Mouse (Mus musculus): ENCODE data around the gene Thsd7b. TPM values are rescaled to one million over a fixed set of nuclear protein-coding genes. Genes with fewer than 3 reads are reported as not detected.

The Thsd7b gene
- total RNA-seq, 1 experiment = 0.18 TPM

DNA sequence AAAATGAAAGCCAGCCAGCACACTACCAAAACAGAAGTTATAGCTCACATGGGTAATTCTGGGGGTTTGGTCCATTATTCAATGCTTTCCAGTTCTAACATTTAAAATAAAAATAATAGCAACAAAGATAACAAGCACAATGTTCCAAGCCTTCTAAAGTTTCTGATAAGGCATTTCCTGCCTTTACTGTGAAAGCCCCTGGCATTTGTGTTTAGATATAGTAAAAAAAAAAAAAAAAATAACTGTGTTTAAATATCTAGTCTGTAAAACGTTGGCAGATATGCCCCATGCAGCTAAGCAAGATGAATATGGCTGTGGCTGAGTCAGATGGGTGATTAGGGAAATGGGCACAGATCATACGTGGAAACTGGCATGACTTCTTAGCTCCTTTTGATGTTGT lies 491.6 kb downstream of the Thsd7b start:
- Histone ChIP-seq H3K9me3 (ENCODE audit: control insufficient read depth, insufficient read depth, low read depth, low read length) (no peaks in the 10 kb centered on the region), H3K27ac (ENCODE audit: insufficient read depth, low read depth, low read length, poor library complexity, severe bottlenecking) (no peak overlapping the region), H3K9ac (ENCODE audit: insufficient read depth, low read depth, low read length, poor library complexity, severe bottlenecking) (no peak overlapping the region), H3K4me3 (ENCODE audit: insufficient read depth in 1 of 2, low read depth in 1 of 2, low read length in 2 of 2, poor library complexity in 1 of 2, severe bottlenecking in 1 of 2) (no peak overlapping the region), H3K36me3 (ENCODE audit: control insufficient read depth, insufficient read depth, low read length, poor library complexity, severe bottlenecking) (no peaks in the 10 kb centered on the region), H3K4me1 (ENCODE audit: control insufficient read depth in 2 of 2, insufficient read depth in 2 of 2, low read length in 2 of 2, poor library complexity in 1 of 2) (no peaks in the 10 kb centered on the region)
- TF ChIP-seq ZC3H11A (IDR thresholded peaks at IDR 0.05; ENCODE audit: borderline replicate concordance, low read depth, low read length) = no peak
- TF ChIP-seq CHD2 (IDR thresholded peaks at IDR 0.05; ENCODE audit: low read depth, low read length) = no peak
- TF ChIP-seq HCFC1 (IDR thresholded peaks at IDR 0.05; ENCODE audit: borderline replicate concordance, insufficient read depth, low read length) = no peak
- TF ChIP-seq ZNF384 (IDR thresholded peaks at IDR 0.05; ENCODE audit: low read depth, low read length) = no peak
- TF ChIP-seq MAFK (IDR thresholded peaks at IDR 0.05; ENCODE audit: insufficient read depth, low read depth, low read length) = no peak
- DNase-seq (ENCODE audit: low read depth, low spot score) = no peak
- in situ Hi-C loops (cut with MboI; ENCODE audit: low sequenced_read_pairs in 2 of 2, unreplicated experiment in 2 of 2) = no loop called here

DNA sequence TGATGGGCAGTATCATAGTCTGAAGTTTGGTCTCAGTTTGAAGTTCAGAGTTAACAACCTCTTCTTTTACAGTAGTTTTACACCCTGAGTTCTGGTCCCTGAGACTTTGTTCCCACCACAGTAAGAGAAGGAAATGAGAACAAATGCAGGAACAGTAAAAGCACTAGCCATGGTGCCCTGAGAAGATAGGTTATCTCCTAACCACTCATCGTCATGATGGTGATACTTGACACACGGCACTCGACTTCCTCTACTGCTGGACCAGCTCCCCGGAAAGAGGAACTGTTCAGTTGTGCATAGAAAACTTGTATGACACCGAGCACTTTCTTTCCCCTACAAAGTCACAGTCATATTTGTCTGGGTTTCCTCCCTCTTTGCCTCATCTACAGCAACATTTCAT lies 504.0 kb downstream of the Thsd7b start:
- H3K4me1 ChIP-seq (ENCODE audit: control insufficient read depth in 2 of 2, insufficient read depth in 2 of 2, low read length in 2 of 2, poor library complexity in 1 of 2) = no peaks in the 10 kb centered on the region
- H3K4me3 ChIP-seq (ENCODE audit: insufficient read depth in 1 of 2, low read depth in 1 of 2, low read length in 2 of 2, poor library complexity in 1 of 2, severe bottlenecking in 1 of 2) = no peak overlapping the region
- TF ChIP-seq MAFK (IDR thresholded peaks at IDR 0.05; ENCODE audit: insufficient read depth, low read depth, low read length) (no peak), HCFC1 (IDR thresholded peaks at IDR 0.05; ENCODE audit: borderline replicate concordance, insufficient read depth, low read length) (no peak), ZNF384 (IDR thresholded peaks at IDR 0.05; ENCODE audit: low read depth, low read length) (no peak), CHD2 (IDR thresholded peaks at IDR 0.05; ENCODE audit: low read depth, low read length) (no peak), ZC3H11A (IDR thresholded peaks at IDR 0.05; ENCODE audit: borderline replicate concordance, low read depth, low read length) (no peak)
- in situ Hi-C loops (cut with MboI; ENCODE audit: low sequenced_read_pairs in 2 of 2, unreplicated experiment in 2 of 2) = no loop called here
- H3K9ac ChIP-seq (ENCODE audit: insufficient read depth, low read depth, low read length, poor library complexity, severe bottlenecking) = no peak overlapping the region
- H3K9me3 ChIP-seq (ENCODE audit: control insufficient read depth, insufficient read depth, low read depth, low read length) = no peaks in the 10 kb centered on the region
- H3K36me3 ChIP-seq (ENCODE audit: control insufficient read depth, insufficient read depth, low read length, poor library complexity, severe bottlenecking) = no peaks in the 10 kb centered on the region
- H3K27ac ChIP-seq (ENCODE audit: insufficient read depth, low read depth, low read length, poor library complexity, severe bottlenecking) = no peak overlapping the region
- no peak for DNase-seq (ENCODE audit: low read depth, low spot score)

GRCm38 (mm10) chr1:129779506-129779905 lies 506.4 kb downstream of the Thsd7b start:
- Histone ChIP-seq H3K9me3 (ENCODE audit: control insufficient read depth, insufficient read depth, low read depth, low read length) (no peaks in the 10 kb centered on the region), H3K4me1 (ENCODE audit: control insufficient read depth in 2 of 2, insufficient read depth in 2 of 2, low read length in 2 of 2, poor library complexity in 1 of 2) (no peaks in the 10 kb centered on the region), H3K9ac (ENCODE audit: insufficient read depth, low read depth, low read length, poor library complexity, severe bottlenecking) (no peak overlapping the region), H3K27ac (ENCODE audit: insufficient read depth, low read depth, low read length, poor library complexity, severe bottlenecking) (no peak overlapping the region), H3K36me3 (ENCODE audit: control insufficient read depth, insufficient read depth, low read length, poor library complexity, severe bottlenecking) (no peaks in the 10 kb centered on the region), H3K4me3 (ENCODE audit: insufficient read depth in 1 of 2, low read depth in 1 of 2, low read length in 2 of 2, poor library complexity in 1 of 2, severe bottlenecking in 1 of 2) (no peak overlapping the region)
- no peak for DNase-seq (ENCODE audit: low read depth, low spot score)
- in situ Hi-C loops (cut with MboI; ENCODE audit: low sequenced_read_pairs in 2 of 2, unreplicated experiment in 2 of 2) = no loop called here
- TF ChIP-seq ZNF384 (IDR thresholded peaks at IDR 0.05; ENCODE audit: low read depth, low read length) = no peak
- TF ChIP-seq CHD2 (IDR thresholded peaks at IDR 0.05; ENCODE audit: low read depth, low read length) = no peak
- TF ChIP-seq MAFK (IDR thresholded peaks at IDR 0.05; ENCODE audit: insufficient read depth, low read depth, low read length) = no peak
- TF ChIP-seq ZC3H11A (IDR thresholded peaks at IDR 0.05; ENCODE audit: borderline replicate concordance, low read depth, low read length) = no peak
- TF ChIP-seq HCFC1 (IDR thresholded peaks at IDR 0.05; ENCODE audit: borderline replicate concordance, insufficient read depth, low read length) = no peak

GRCm38 (mm10) chr1:129780589-129780988 lies 507.5 kb downstream of the Thsd7b start:
- no peak overlapping the region for H3K4me3 ChIP-seq (ENCODE audit: insufficient read depth in 1 of 2, low read depth in 1 of 2, low read length in 2 of 2, poor library complexity in 1 of 2, severe bottlenecking in 1 of 2)
- H3K4me1 ChIP-seq (ENCODE audit: control insufficient read depth in 2 of 2, insufficient read depth in 2 of 2, low read length in 2 of 2, poor library complexity in 1 of 2) = no peaks in the 10 kb centered on the region
- no peaks in the 10 kb centered on the region for H3K9me3 ChIP-seq (ENCODE audit: control insufficient read depth, insufficient read depth, low read depth, low read length)
- TF ChIP-seq HCFC1 (IDR thresholded peaks at IDR 0.05; ENCODE audit: borderline replicate concordance, insufficient read depth, low read length) = no peak
- no peak for TF ChIP-seq MAFK (IDR thresholded peaks at IDR 0.05; ENCODE audit: insufficient read depth, low read depth, low read length)
- no peak for TF ChIP-seq ZNF384 (IDR thresholded peaks at IDR 0.05; ENCODE audit: low read depth, low read length)
- no peak for TF ChIP-seq ZC3H11A (IDR thresholded peaks at IDR 0.05; ENCODE audit: borderline replicate concordance, low read depth, low read length)
- no peak for TF ChIP-seq CHD2 (IDR thresholded peaks at IDR 0.05; ENCODE audit: low read depth, low read length)
- no peaks in the 10 kb centered on the region for H3K36me3 ChIP-seq (ENCODE audit: control insufficient read depth, insufficient read depth, low read length, poor library complexity, severe bottlenecking)
- in situ Hi-C loops (cut with MboI; ENCODE audit: low sequenced_read_pairs in 2 of 2, unreplicated experiment in 2 of 2) = no loop called here
- no peak for DNase-seq (ENCODE audit: low read depth, low spot score)
- H3K9ac ChIP-seq (ENCODE audit: insufficient read depth, low read depth, low read length, poor library complexity, severe bottlenecking) = no peak overlapping the region
- H3K27ac ChIP-seq (ENCODE audit: insufficient read depth, low read depth, low read length, poor library complexity, severe bottlenecking) = no peak overlapping the region

- no peaks in the 10 kb centered on the region for H3K36me3 ChIP-seq (ENCODE audit: control insufficient read depth, insufficient read depth, low read length, poor library complexity, severe bottlenecking)
- in situ Hi-C loops (cut with MboI; ENCODE audit: low sequenced_read_pairs in 2 of 2, unreplicated experiment in 2 of 2) = no loop called here
- TF ChIP-seq CHD2 (IDR thresholded peaks at IDR 0.05; ENCODE audit: low read depth, low read length) (no peak), ZNF384 (IDR thresholded peaks at IDR 0.05; ENCODE audit: low read depth, low read length) (no peak), HCFC1 (IDR thresholded peaks at IDR 0.05; ENCODE audit: borderline replicate concordance, insufficient read depth, low read length) (no peak), MAFK (IDR thresholded peaks at IDR 0.05; ENCODE audit: insufficient read depth, low read depth, low read length) (no peak), ZC3H11A (IDR thresholded peaks at IDR 0.05; ENCODE audit: borderline replicate concordance, low read depth, low read length) (no peak)
- no peak overlapping the region for H3K4me3 ChIP-seq (ENCODE audit: insufficient read depth in 1 of 2, low read depth in 1 of 2, low read length in 2 of 2, poor library complexity in 1 of 2, severe bottlenecking in 1 of 2)
- DNase-seq (ENCODE audit: low read depth, low spot score) = no peak
- no peaks in the 10 kb centered on the region for H3K4me1 ChIP-seq (ENCODE audit: control insufficient read depth in 2 of 2, insufficient read depth in 2 of 2, low read length in 2 of 2, poor library complexity in 1 of 2)
- no peaks in the 10 kb centered on the region for H3K9me3 ChIP-seq (ENCODE audit: control insufficient read depth, insufficient read depth, low read depth, low read length)
- no peak overlapping the region for H3K9ac ChIP-seq (ENCODE audit: insufficient read depth, low read depth, low read length, poor library complexity, severe bottlenecking)
- H3K27ac ChIP-seq (ENCODE audit: insufficient read depth, low read depth, low read length, poor library complexity, severe bottlenecking) = no peak overlapping the region
Observed at GRCm38 (mm10) chr1:129798519-129798918, 525.4 kb downstream of the Thsd7b start.

Measured in ES-E14 (cell line).